Mouse (Mus musculus): ENCODE measurements at regions not wholly inside any gene's neighbourhood (a gene's known extent, or its start where the extent isn't known, plus 50 kb on each side); places are given as distances from the start of the nearest gene placed in this dataset.

GRCm38 (mm10) chr6:143287322-143287721 is 120.3 kb downstream of the Etnk1 start:
- Histone ChIP-seq H3K27me3 (replicated peaks) (no peaks in the 10 kb centered on the region), H3K4me1 (peaks cover 7% of the 10 kb centered on the region), H3K9ac (no peak overlapping the region), H3K36me3 (no peaks in the 10 kb centered on the region), H3K9me3 (no peaks in the 10 kb centered on the region), H3K27ac (replicated peaks) (no peak overlapping the region), H3K4me2 (no peak overlapping the region), H3K4me3 (no peak overlapping the region)
- WGBS = 82% methylated on average over 15 of the region's 15 CpGs
- no peak for ATAC-seq (ENCODE audit: extremely low read depth, insufficient number of reproducible peaks, low FRiP score, low TSS enrichment)

- H3K4me1 ChIP-seq = peaks cover 7% of the 10 kb centered on the region
- no peak for ATAC-seq (ENCODE audit: extremely low read depth, insufficient number of reproducible peaks, low FRiP score, low TSS enrichment)
- no peak overlapping the region for H3K4me3 ChIP-seq
- H3K9ac ChIP-seq = no peak overlapping the region
- WGBS = 82% methylated on average over 19 of the region's 19 CpGs
- no peaks in the 10 kb centered on the region for H3K9me3 ChIP-seq
- H3K27me3 ChIP-seq (replicated peaks) = no peaks in the 10 kb centered on the region
- H3K4me2 ChIP-seq = no peak overlapping the region
- no peaks in the 10 kb centered on the region for H3K36me3 ChIP-seq
- no peak overlapping the region for H3K27ac ChIP-seq (replicated peaks)
Measured at GRCm38 (mm10) chr6:143288491-143289130, 121.6 kb downstream of the Etnk1 start.

GRCm38 (mm10) chr6:143293648-143294047 is 126.6 kb downstream of the Etnk1 start:
- Histone ChIP-seq H3K4me3 (no peak overlapping the region), H3K27ac (replicated peaks) (no peak overlapping the region), H3K9ac (no peak overlapping the region), H3K4me2 (no peak overlapping the region), H3K9me3 (no peaks in the 10 kb centered on the region), H3K27me3 (replicated peaks) (no peaks in the 10 kb centered on the region), H3K36me3 (no peaks in the 10 kb centered on the region), H3K4me1 (0 out of 2 replicates have a peak, but pooled peaks cover 3% of the 10 kb centered on the region)
- WGBS = 60% methylated on average over 3 of the region's 3 CpGs
- no peak for ATAC-seq (ENCODE audit: extremely low read depth, insufficient number of reproducible peaks, low FRiP score, low TSS enrichment)

- ATAC-seq (ENCODE audit: extremely low read depth, insufficient number of reproducible peaks, low FRiP score, low TSS enrichment) = no peak
- WGBS = 78% methylated on average over 5 of the region's 5 CpGs
- Histone ChIP-seq H3K9ac (no peak overlapping the region), H3K4me1 (0 out of 2 replicates have a peak, but pooled peaks cover 3% of the 10 kb centered on the region), H3K36me3 (no peaks in the 10 kb centered on the region), H3K27me3 (replicated peaks) (no peaks in the 10 kb centered on the region), H3K4me3 (no peak overlapping the region), H3K27ac (replicated peaks) (no peak overlapping the region), H3K4me2 (no peak overlapping the region), H3K9me3 (no peaks in the 10 kb centered on the region)
Measured at GRCm38 (mm10) chr6:143298391-143298790, 131.4 kb downstream of the Etnk1 start.

GRCm38 (mm10) chr6:143301414-143301813 is 134.4 kb downstream of the Etnk1 start:
- H3K27me3 ChIP-seq (replicated peaks) = no peaks in the 10 kb centered on the region
- no peak overlapping the region for H3K4me2 ChIP-seq
- H3K27ac ChIP-seq (replicated peaks) = no peak overlapping the region
- no peak for ATAC-seq (ENCODE audit: extremely low read depth, insufficient number of reproducible peaks, low FRiP score, low TSS enrichment)
- no peak overlapping the region for H3K4me3 ChIP-seq
- WGBS = 88% methylated on average over 10 of the region's 10 CpGs
- H3K36me3 ChIP-seq = no peaks in the 10 kb centered on the region
- no peaks in the 10 kb centered on the region for H3K9me3 ChIP-seq
- H3K9ac ChIP-seq = no peak overlapping the region
- no peaks in the 10 kb centered on the region for H3K4me1 ChIP-seq

GRCm38 (mm10) chr6:143307327-143307726 is 140.3 kb downstream of the Etnk1 start:
- Histone ChIP-seq H3K27ac (replicated peaks) (no peak overlapping the region; the same call in 1 of the 2 replicates), H3K9me3 (no peaks in the 10 kb centered on the region), H3K36me3 (no peaks in the 10 kb centered on the region), H3K4me3 (no peak overlapping the region), H3K9ac (no peak overlapping the region), H3K4me1 (no peaks in the 10 kb centered on the region), H3K4me2 (no peak overlapping the region), H3K27me3 (replicated peaks) (no peaks in the 10 kb centered on the region)
- no peak for ATAC-seq (ENCODE audit: extremely low read depth, insufficient number of reproducible peaks, low FRiP score, low TSS enrichment)
- WGBS = 55% methylated on average over 6 of the region's 6 CpGs

GRCm38 (mm10) chr6:143315859-143316258 is 148.8 kb downstream of the Etnk1 start:
- no peaks in the 10 kb centered on the region for H3K36me3 ChIP-seq
- no peak overlapping the region for H3K4me3 ChIP-seq
- no peaks in the 10 kb centered on the region for H3K27me3 ChIP-seq (replicated peaks)
- WGBS = 66% methylated on average over 9 of the region's 9 CpGs
- no peak overlapping the region for H3K9ac ChIP-seq
- no peak for ATAC-seq (ENCODE audit: extremely low read depth, insufficient number of reproducible peaks, low FRiP score, low TSS enrichment)
- no peak overlapping the region for H3K4me2 ChIP-seq
- H3K4me1 ChIP-seq = no peaks in the 10 kb centered on the region
- H3K27ac ChIP-seq (replicated peaks) = no peak overlapping the region
- no peaks in the 10 kb centered on the region for H3K9me3 ChIP-seq

- Histone ChIP-seq H3K27me3 (replicated peaks) (no peaks in the 10 kb centered on the region), H3K9ac (no peak overlapping the region), H3K4me2 (no peak overlapping the region), H3K9me3 (no peaks in the 10 kb centered on the region), H3K27ac (replicated peaks) (no peak overlapping the region), H3K4me3 (no peak overlapping the region), H3K4me1 (peaks cover 6% of the 10 kb centered on the region), H3K36me3 (no peaks in the 10 kb centered on the region)
- 46% methylated on average over 7 of the region's 7 CpGs for WGBS
- no peak for ATAC-seq (ENCODE audit: extremely low read depth, insufficient number of reproducible peaks, low FRiP score, low TSS enrichment)
Measured at GRCm38 (mm10) chr6:143320426-143320825, 153.4 kb downstream of the Etnk1 start.

GRCm38 (mm10) chr6:143324636-143325035 is 157.6 kb downstream of the Etnk1 start:
- Histone ChIP-seq H3K4me1 (peaks cover 6% of the 10 kb centered on the region), H3K27me3 (replicated peaks) (no peaks in the 10 kb centered on the region), H3K9me3 (no peaks in the 10 kb centered on the region), H3K36me3 (no peaks in the 10 kb centered on the region), H3K9ac (no peak overlapping the region), H3K4me3 (no peak overlapping the region), H3K4me2 (peak overlapping the region; percentile 2), H3K27ac (replicated peaks) (no peak overlapping the region)
- no peak for ATAC-seq (ENCODE audit: extremely low read depth, insufficient number of reproducible peaks, low FRiP score, low TSS enrichment)
- WGBS = 10% methylated on average over 8 of the region's 8 CpGs

GRCm38 (mm10) chr6:143326956-143327722 is 160.1 kb downstream of the Etnk1 start:
- Histone ChIP-seq H3K27me3 (replicated peaks) (no peaks in the 10 kb centered on the region), H3K9ac (no peak overlapping the region), H3K4me2 (peak overlapping the region; percentile 43), H3K36me3 (no peaks in the 10 kb centered on the region), H3K4me1 (peaks cover 6% of the 10 kb centered on the region), H3K4me3 (peak overlapping the region; percentile 31), H3K27ac (replicated peaks) (no peak overlapping the region), H3K9me3 (no peaks in the 10 kb centered on the region)
- WGBS = 72% methylated on average over 22 of the region's 22 CpGs
- no peak for ATAC-seq (ENCODE audit: extremely low read depth, insufficient number of reproducible peaks, low FRiP score, low TSS enrichment)

- Histone ChIP-seq H3K9ac (no peak overlapping the region), H3K4me2 (peak overlapping the region; percentile 43; the same call in 1 of the 2 replicates), H3K4me1 (peaks cover 6% of the 10 kb centered on the region), H3K36me3 (no peaks in the 10 kb centered on the region), H3K27ac (replicated peaks) (no peak overlapping the region), H3K27me3 (replicated peaks) (no peaks in the 10 kb centered on the region), H3K4me3 (no peak overlapping the region), H3K9me3 (no peaks in the 10 kb centered on the region)
- 74% methylated on average over 8 of the region's 8 CpGs for WGBS
- ATAC-seq (ENCODE audit: extremely low read depth, insufficient number of reproducible peaks, low FRiP score, low TSS enrichment) = no peak
Measured at GRCm38 (mm10) chr6:143327788-143328187, 160.8 kb downstream of the Etnk1 start.

GRCm38 (mm10) chr6:143328202-143328601 is 161.2 kb downstream of the Etnk1 start:
- Histone ChIP-seq H3K27me3 (replicated peaks) (no peaks in the 10 kb centered on the region), H3K27ac (replicated peaks) (no peak overlapping the region), H3K36me3 (no peaks in the 10 kb centered on the region), H3K9me3 (no peaks in the 10 kb centered on the region), H3K9ac (no peak overlapping the region), H3K4me2 (peak overlapping the region; percentile 18; the same call in 1 of the 2 replicates), H3K4me3 (no peak overlapping the region), H3K4me1 (peaks cover 6% of the 10 kb centered on the region)
- no peak for ATAC-seq (ENCODE audit: extremely low read depth, insufficient number of reproducible peaks, low FRiP score, low TSS enrichment)
- WGBS = 43% methylated on average over 9 of the region's 9 CpGs
